Mouse (Mus musculus) liver, adult 2 months (tissue): ENCODE measurements around the gene 4430402I18Rik. TPM values are rescaled to one million over a fixed set of nuclear protein-coding genes. Genes with fewer than 3 reads are reported as not detected.
"Not testable (repeated sequence)": the region's sequence is repeated elsewhere in the genome, so short reads cannot be mapped to it uniquely, and the experiment has no call there.

Source experiments
- DNase-seq: peaks from one replicate; pipeline ENCODE4 v3.0.0-alpha.2; 2011; ENCODE audit warnings: low read depth, low spot score; ENCODE audit errors: extremely low read depth
- H3K27ac ChIP-seq: fragments of 200-500 bp; replicated peaks from 2 replicates; pipeline ENCODE4 v1.5.1; 2012; ENCODE audit warnings: low read depth, mild to moderate bottlenecking, control low read depth, inconsistent platforms, low read length; ENCODE audit not compliant: insufficient read depth
- H3K27me3 ChIP-seq: fragments of 200-500 bp; 2 replicates; pipeline ENCODE4 v1.6.1; 2012; ENCODE audit warnings: mild to moderate bottlenecking, moderate library complexity, low read length, inconsistent platforms; ENCODE audit not compliant: control insufficient read depth, insufficient read depth
- H3K36me3 ChIP-seq: fragments of 200-500 bp; 2 replicates; pipeline ENCODE4 v1.6.1; 2012; ENCODE audit warnings: low read length, inconsistent platforms; ENCODE audit not compliant: control insufficient read depth, insufficient read depth
- H3K4me1 ChIP-seq: fragments of 200-500 bp; 2 replicates; pipeline ENCODE4 v1.6.1; 2011; ENCODE audit warnings: low read length; ENCODE audit not compliant: control insufficient read depth, insufficient read depth
- H3K4me3 ChIP-seq: fragments of 200-500 bp; 2 replicates; pipeline ENCODE4 v1.5.1; 2011; ENCODE audit warnings: low read depth, mild to moderate bottlenecking, control low read depth, low read length, moderate library complexity; ENCODE audit not compliant: insufficient read depth
- H3K79me2 ChIP-seq: fragments of 200-500 bp; 2 replicates; pipeline ENCODE4 v1.6.1; 2012; ENCODE audit warnings: inconsistent platforms, mild to moderate bottlenecking, low read length, moderate library complexity; ENCODE audit not compliant: control insufficient read depth, insufficient read depth
- H3K9ac ChIP-seq: fragments of 200-500 bp; 2 replicates; pipeline ENCODE4 v1.6.1; 2012; ENCODE audit warnings: low read depth, mild to moderate bottlenecking, control low read depth, inconsistent platforms, low read length
- CTCF ChIP-seq: fragments of 200-500 bp; IDR thresholded peaks from 2 replicates; pipeline ENCODE4 v1.5.1; 2011; ENCODE audit warnings: low read depth, low read length, control low read depth
- POLR2A ChIP-seq: fragments of 200-500 bp; IDR thresholded peaks from 2 replicates; pipeline ENCODE4 v1.6.1; 2011; ENCODE audit warnings: low read length, control low read depth; ENCODE audit not compliant: insufficient read depth; ENCODE audit errors: extremely low read depth
- WGBS: fragments of 180-500 bp; shearing (Covaris S2); methylation state at CpG from one replicate; pipeline ENCODE4 v1.1.7; 2018; 5-methylcytosine and 5-hydroxymethylcytosine counted together
- polyA plus RNA-seq: library from polyadenylated mRNA; depleted of rRNA; stranded (reverse); fragments of >200 nt; gene quantifications from 2 replicates; pipeline ENCODE4 v1.2.3, GENCODE M21; 2012
- total RNA-seq: library from RNA; depleted of rRNA; stranded (reverse); fragments of >200 nt; gene quantifications from 2 replicates; pipeline ENCODE4 v1.2.3, GENCODE M21; 2014

Gene 4430402I18Rik
- total and polyA plus RNA-seq, 2 experiments, result 1.8 to 3.4 TPM

DNA sequence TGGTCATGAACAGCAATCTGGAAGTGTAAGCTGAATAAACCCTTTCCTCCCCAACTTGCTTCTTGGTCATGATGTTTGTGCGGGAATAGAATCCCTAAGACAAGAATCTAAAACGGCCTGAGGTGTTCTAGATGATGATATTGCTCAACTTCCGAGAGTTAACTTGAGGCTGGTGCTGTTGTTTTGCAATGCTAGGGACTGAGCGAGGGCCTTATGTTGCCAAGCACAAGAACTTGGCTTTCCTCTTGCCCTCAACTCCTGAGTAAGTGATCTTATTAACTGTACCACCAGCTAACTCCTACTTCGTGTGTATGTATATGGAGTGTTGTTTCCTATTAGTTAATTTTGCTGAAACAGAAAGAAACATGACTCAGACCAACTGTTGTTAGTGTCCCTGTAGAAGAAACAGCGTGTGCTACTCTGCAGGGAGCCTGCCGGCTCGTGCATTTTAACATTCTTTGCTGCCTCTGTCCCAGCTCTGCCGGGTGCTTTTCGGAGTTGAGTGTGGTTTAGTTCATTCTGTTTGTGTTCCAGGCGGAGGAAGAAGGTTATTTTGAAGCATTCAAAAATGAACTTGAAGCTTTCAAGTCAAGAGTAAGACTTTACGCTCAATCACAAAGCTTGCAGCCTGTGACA, 43.9 kb upstream of the 4430402I18Rik start:
- Histone ChIP-seq H3K9ac (no peak overlapping the region), H3K27ac (no peak overlapping the region), H3K27me3 (no peaks in the 10 kb centered on the region), H3K36me3 (peaks cover 51% of the 10 kb centered on the region), H3K4me1 (no peaks in the 10 kb centered on the region), H3K4me3 (no peak overlapping the region), H3K79me2 (no peaks in the 10 kb centered on the region)
- no peak for TF ChIP-seq CTCF
- no peak for TF ChIP-seq POLR2A
- no peak for DNase-seq
- 78% methylated on average over 12 of the region's 12 CpGs for WGBS

DNA sequence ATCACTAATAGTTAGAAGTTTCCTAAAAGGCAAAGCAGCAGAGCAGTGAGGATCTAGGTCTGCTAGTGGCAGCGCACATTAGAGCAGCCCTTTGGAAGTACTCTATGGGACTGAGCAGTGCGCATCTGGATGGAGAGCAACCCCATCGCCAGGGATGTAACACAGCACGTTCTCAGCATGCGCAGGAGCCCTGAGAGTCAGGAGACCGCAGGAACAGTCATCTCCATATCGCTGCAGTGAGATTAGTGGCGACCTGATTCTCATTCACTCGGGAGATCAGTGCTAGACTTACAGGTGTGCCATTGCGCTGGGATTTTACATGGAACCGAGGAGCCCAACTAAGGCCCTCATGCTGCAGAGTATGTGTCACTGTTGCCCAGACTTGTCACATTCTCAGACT, 41.4 kb upstream of the 4430402I18Rik start:
- no peak for DNase-seq
- no peak overlapping the region for H3K4me3 ChIP-seq
- peaks cover 47% of the 10 kb centered on the region for H3K36me3 ChIP-seq
- 0 out of 2 replicates have a peak, but pooled peaks cover 4% of the 10 kb centered on the region for H3K79me2 ChIP-seq
- H3K27me3 ChIP-seq, result no peaks in the 10 kb centered on the region
- no peak for TF ChIP-seq CTCF
- no peak for TF ChIP-seq POLR2A
- H3K9ac ChIP-seq, result no peak overlapping the region
- H3K27ac ChIP-seq, result no peak overlapping the region
- H3K4me1 ChIP-seq, result no peaks in the 10 kb centered on the region; the same call in 1 of the 2 replicates
- 98% methylated on average over 11 of the region's 11 CpGs for WGBS

DNA sequence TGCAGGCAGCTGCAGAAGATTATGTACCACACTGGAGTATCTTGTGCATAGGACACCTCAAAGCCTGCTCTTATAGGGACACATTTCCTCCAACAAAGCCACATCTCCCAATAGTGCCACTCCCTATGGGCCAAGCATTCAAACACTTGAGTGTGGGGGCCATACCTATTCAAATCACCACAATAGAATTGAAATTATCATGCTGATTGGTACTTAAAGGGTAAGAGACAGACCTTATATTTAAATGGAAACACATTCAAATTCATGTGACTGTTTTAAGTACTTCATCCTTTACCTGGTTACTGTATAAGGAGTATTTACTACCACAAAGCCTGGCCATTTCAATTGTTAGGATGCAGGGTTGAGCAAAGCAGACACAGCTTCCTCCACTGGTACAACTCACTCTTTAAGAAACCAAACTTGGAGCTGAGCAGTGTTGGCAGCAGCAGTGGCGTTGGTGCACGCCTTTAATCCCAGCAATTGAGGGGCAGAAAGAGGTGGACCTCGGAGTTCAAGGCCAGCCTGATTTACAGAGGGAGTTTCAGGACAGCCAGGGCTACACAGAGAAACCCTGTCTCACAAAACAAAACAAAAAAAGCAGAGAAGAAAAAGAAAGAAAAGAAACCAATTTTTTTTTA, 40.6 kb upstream of the 4430402I18Rik start:
- 69% methylated on average over 3 of the region's 3 CpGs for WGBS

DNA sequence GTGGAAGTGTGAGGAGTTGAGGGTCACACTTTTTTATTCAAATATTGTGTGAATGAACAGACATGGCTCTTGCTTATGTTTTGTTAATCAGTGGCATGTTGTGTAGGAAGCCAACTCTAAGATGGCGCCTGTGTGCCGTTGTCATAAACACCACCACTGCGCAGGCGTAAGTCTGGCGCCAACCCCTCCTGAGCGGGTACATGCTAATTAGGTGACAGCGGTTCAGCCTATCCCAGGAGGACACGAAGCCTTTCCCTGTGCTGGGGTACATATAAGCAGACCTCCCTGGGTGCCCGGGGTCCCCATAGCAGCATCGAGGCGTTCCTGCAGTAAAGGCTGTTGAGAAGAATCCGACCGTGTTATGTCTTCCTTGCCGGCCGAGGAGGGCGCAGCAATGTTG, 32.7 kb upstream of the 4430402I18Rik start:
- not testable (repeated sequence) for H3K27ac ChIP-seq, H3K27me3 ChIP-seq, H3K4me3 ChIP-seq, DNase-seq, H3K79me2 ChIP-seq, H3K9ac ChIP-seq
- H3K36me3 ChIP-seq, result peaks cover 27% of the 10 kb centered on the region
- H3K4me1 ChIP-seq, result peaks cover 11% of the 10 kb centered on the region
- WGBS, result 97% methylated on average over 16 of the region's 16 CpGs

More for the DNA sequence above, 40.6 kb upstream of the 4430402I18Rik start:
- Histone ChIP-seq H3K4me1 (no peaks in the 10 kb centered on the region; the same call in 1 of the 2 replicates), H3K79me2 (0 out of 2 replicates have a peak, but pooled peaks cover 4% of the 10 kb centered on the region), H3K27ac (no peak overlapping the region), H3K36me3 (peaks cover 41% of the 10 kb centered on the region), H3K9ac (no peak overlapping the region), H3K4me3 (no peak overlapping the region), H3K27me3 (no peaks in the 10 kb centered on the region)
- no peak for DNase-seq
- no peak for TF ChIP-seq CTCF
- no peak for TF ChIP-seq POLR2A

DNA sequence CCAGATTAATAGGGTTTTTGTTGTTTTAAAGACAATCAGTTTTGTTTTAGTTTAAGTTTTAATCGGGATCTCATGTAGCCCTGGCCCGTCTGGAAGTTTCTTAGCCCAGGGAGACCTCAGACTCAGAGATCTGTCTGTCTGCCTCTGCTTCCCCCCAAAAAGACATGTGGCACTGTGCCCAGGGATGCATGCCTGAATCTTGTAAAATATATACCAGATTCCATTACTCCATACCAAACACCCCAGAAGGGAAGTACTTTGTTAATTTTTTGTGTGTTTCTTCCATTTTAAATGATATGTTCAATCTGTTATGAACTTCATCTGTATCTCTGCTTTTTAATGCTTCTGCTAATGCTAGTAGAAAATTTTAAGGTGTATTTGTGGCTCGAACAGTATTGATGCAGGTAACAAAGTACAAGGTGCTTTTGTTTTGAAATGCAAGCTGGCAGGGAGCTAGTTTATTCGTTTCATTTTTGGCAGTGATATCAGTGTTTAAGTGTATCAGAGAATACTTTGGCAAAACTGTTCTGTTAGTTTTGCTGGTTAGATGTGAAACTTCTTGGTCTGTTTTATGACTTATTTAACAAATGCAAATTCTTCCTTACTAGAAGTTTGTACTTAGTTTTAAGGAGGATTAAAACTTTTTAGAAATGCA, 30.5 kb upstream of the 4430402I18Rik start:
- WGBS, result 46% methylated on average over 4 of the region's 4 CpGs
- peaks cover 28% of the 10 kb centered on the region for H3K36me3 ChIP-seq

DNA sequence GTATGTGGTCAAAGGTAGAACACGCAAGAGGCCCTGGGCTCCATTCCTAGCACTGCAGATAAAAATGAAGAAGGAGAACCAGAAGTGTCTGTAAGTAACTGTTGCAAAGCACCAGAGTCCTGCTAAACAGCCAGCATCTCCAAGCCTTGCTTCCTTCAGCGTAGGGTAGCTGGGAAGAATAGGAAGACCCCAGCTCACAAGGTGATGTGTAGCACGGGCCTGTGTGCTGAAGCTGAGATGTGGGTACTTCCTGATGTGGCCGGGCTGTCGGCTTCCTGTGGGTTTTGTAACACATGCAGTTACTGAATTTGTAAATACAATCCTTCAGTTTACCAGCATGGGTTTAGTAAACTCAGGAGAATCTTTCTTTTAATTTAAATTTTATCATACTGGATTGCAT, 27.8 kb upstream of the 4430402I18Rik start:
- no peak for TF ChIP-seq CTCF
- no peak for TF ChIP-seq POLR2A
- Histone ChIP-seq H3K9ac (no peak overlapping the region), H3K4me3 (no peak overlapping the region), H3K79me2 (peaks cover 2% of the 10 kb centered on the region; the same call in 1 of the 2 replicates), H3K4me1 (peaks cover 15% of the 10 kb centered on the region), H3K27me3 (no peaks in the 10 kb centered on the region), H3K36me3 (peaks cover 15% of the 10 kb centered on the region; the same call in 1 of the 2 replicates), H3K27ac (no peak overlapping the region)
- DNase-seq, result no peak
- WGBS, result 87% methylated on average over 5 of the region's 5 CpGs

More for the DNA sequence above, 30.5 kb upstream of the 4430402I18Rik start:
- peaks cover 3% of the 10 kb centered on the region; the same call in 1 of the 2 replicates for H3K79me2 ChIP-seq
- H3K9ac ChIP-seq, result no peak overlapping the region; the same call in 1 of the 2 replicates
- peak; percentile 95 for DNase-seq
- H3K27me3 ChIP-seq, result no peaks in the 10 kb centered on the region
- peaks cover 11% of the 10 kb centered on the region for H3K4me1 ChIP-seq
- no peak for TF ChIP-seq CTCF
- TF ChIP-seq POLR2A, result no peak
- no peak overlapping the region for H3K4me3 ChIP-seq
- H3K27ac ChIP-seq, result peak overlapping the region; percentile 91
